Mouse (Mus musculus) liver (tissue): Measurements from ENCODE around the gene 1700113H08Rik.

ENCODE experiments used
- DNase-seq: peaks from one replicate; pipeline ENCODE4 v3.0.0-alpha.2; 2020; ENCODE audit warnings: mixed read lengths

1700113H08Rik gene

DNA sequence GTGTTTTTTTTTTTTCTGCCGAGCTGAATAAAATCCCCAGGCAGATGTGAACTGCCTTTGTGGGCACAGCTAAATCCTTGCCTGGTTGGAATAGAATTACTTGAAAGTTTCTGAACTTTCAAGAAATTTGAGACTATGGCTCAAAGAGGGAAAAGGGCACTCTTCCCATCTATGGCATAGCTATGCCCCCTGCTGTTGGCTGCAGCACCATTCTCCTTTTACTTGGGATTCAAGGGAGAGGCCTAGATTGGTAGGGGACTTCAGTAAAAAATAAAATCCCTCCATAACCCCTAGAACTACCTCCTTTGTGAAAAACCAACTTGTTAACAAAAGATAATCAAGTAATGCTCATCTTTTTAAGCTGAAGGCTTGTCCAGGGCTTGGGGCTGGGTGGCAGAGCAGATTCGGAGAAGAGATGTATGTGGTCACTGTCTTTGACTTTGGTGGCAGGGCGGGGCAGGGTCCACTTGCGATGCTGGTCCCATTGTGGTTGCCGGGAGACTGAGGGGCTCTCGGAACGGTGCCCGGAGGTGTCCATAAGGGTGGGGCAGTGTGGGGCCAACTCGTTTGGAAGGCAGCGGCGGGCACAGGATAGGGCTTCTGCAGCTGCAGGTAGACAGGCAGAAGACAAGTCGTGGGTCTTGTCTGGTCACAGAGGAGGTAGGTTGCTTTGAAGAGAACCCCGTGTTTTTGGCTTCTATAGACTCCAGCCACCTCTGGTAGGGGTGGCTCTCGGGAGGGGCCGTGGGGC lies at the start of gene 1700113H08Rik:
1700113H08Rik (plus strand) TSS at position 546 of the 751 bp plus-strand sequence.
- peak; percentile 14 for DNase-seq

GRCm38 (mm10) chr10:87008215-87008499 lies 49.7 kb upstream of the 1700113H08Rik start:
- DNase-seq, result no peak

DNA sequence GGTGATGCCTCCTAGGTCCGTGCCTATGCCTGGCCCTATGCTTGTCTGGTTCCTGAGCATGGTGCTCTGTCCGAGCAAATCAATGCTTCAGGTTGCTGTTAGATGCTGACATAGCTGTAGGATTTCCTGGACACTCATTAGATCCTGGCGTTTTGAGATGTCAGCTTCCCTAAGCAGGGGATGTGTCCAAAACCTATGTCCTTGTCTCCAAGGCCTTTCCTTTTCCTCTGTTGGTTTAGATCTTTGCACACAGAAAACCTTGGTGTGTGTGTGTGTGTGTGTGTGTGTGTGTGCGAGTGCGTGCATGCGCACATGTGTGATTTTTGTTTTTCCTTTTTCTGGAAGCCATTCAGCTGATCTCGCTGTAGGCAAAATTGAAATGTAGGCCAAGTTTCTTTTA lies 45.8 kb upstream of the 1700113H08Rik start:
- DNase-seq, result no peak

GRCm38 (mm10) chr10:87014391-87014965 lies 43.4 kb upstream of the 1700113H08Rik start:
- no peak for DNase-seq

- no peak for DNase-seq
Observed at GRCm38 (mm10) chr10:87015403-87015802, 42.4 kb upstream of the 1700113H08Rik start.

GRCm38 (mm10) chr10:87016151-87016692 lies 41.6 kb upstream of the 1700113H08Rik start:
- DNase-seq, result no peak

- DNase-seq, result no peak
Observed at GRCm38 (mm10) chr10:87018876-87019275, 39.0 kb upstream of the 1700113H08Rik start.

DNA sequence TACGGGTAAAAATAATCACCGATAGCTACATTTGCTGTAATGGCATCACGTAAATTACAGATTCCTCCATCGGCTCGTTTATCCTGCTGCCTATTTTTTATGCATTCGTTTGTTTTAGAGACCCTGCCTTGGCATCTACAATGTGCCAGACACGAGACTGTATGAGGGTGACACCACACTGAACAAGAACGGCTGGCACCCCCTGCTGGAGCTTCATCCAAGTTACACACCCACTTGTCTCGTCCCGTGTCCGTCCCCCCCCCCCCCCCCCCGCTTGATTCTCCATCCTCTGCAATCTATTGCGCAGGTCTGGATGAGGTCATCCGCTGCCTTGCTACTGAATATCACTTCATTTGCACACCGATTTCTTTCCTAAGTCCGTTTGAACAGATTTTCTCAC lies 37.1 kb upstream of the 1700113H08Rik start:
- DNase-seq, result peak; percentile 26

GRCm38 (mm10) chr10:87024884-87025283 lies 33.0 kb upstream of the 1700113H08Rik start:
- peak; percentile 76 for DNase-seq

- no peak for DNase-seq
Observed at GRCm38 (mm10) chr10:87032768-87033167, 25.1 kb upstream of the 1700113H08Rik start.

- DNase-seq, result no peak
Observed at GRCm38 (mm10) chr10:87035866-87036265, 22.0 kb upstream of the 1700113H08Rik start.

DNA sequence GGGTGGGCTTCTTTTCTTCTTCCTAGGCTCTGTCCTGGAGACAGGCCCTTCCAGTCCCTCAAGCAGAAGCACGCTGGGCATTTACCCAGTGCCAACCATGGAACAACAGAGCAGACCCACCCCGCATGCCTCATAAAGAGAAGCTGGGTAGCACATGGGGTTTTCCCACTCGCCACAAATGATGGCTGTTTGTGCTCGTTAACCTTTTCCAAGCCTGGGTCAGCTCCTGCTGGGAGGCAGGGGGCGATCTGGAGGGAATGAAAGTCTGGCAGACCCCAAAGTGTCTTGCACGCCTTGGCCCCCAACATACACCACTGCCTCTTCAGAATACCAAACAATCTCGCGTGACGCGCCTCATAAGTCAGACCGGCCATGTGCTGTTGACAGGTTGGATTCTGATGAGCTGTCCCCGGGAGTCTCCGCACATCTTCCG lies 21.6 kb upstream of the 1700113H08Rik start:
- DNase-seq, result no peak

GRCm38 (mm10) chr10:87037062-87037461 lies 20.8 kb upstream of the 1700113H08Rik start:
- DNase-seq, result no peak

DNA sequence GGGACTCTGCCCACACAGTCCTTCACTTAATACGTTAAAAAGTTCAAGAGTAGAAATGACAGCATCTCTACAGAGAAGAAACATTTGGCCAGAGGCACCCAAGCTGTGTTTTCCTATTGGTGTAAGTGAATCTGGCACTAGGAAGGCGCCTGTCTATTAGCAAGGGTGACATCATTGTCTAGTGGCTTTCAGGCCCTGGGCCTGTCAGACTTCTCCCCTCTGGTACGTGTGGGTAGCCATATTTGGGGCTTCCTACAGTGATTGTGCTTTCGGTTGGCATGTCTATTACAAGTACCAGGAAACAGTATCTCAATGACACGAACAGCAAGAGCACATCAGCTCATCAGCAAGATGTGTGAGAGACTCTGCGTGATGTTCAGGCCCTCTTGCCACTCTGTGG lies 18.5 kb upstream of the 1700113H08Rik start:
- no peak for DNase-seq

GRCm38 (mm10) chr10:87039800-87040199 lies 18.0 kb upstream of the 1700113H08Rik start:
- DNase-seq, result no peak

DNA sequence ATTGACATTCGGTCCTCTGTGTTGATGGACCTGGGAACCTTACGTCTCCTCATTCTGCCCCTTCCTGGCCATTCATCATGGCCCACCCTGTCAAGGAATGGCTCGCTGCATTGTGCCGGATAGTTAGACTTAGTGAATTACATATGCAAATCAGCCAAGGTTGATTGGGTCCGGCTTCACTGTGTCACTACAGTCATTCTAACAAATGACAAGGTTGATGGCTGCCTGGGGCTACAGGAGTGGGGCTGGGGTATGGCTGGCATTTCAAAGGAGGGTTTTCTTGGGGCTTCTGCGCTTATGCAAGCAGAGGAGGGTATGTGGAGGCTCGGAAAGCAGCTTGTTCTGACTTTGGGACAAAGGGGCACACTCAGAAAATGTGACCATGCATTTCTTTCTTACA lies 16.6 kb upstream of the 1700113H08Rik start:
- no peak for DNase-seq

- peak; percentile 14 for DNase-seq
Observed at GRCm38 (mm10) chr10:87045273-87045672, 12.6 kb upstream of the 1700113H08Rik start.

- no peak for DNase-seq
Observed at GRCm38 (mm10) chr10:87046469-87046868, 11.4 kb upstream of the 1700113H08Rik start.

GRCm38 (mm10) chr10:87046931-87047468 lies 10.8 kb upstream of the 1700113H08Rik start:
- DNase-seq, result no peak

DNA sequence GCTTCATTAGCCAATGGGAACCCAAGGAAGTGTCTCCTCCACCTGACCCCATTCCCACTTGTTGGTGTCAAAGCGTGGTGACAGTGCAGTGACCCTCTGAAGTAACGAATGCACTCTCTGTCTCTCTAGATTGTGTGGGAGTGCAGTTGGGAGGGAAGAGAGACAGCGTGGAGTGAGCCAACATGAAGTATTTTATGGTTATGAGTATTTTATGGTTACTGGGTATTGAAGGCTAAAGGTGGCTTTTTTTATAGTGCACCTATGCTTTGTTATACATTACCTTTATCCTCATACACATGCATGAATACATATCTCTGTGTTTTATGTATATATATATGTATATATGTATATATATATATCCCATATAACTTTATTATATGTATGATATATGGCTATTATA lies 8.7 kb upstream of the 1700113H08Rik start:
- DNase-seq, result no peak

DNA sequence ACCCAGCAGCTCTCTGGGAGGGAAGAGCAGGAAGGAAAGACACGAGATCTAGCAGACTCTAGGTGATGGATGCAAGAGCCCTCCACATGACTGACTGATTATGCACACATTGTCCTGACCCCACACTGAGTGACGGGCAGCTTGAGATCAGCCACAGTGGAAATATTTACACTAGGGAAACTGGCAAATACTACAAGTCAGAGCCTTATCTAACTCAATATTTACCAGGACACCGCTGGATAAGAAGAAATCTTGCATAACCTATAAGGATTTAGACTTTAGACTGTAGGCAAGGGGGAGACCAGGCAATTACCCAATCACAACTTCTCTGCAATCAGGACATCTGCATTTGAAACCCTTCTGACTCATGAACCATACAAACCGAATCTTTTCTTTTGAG lies 6.1 kb upstream of the 1700113H08Rik start:
- DNase-seq, result peak; percentile 10

DNA sequence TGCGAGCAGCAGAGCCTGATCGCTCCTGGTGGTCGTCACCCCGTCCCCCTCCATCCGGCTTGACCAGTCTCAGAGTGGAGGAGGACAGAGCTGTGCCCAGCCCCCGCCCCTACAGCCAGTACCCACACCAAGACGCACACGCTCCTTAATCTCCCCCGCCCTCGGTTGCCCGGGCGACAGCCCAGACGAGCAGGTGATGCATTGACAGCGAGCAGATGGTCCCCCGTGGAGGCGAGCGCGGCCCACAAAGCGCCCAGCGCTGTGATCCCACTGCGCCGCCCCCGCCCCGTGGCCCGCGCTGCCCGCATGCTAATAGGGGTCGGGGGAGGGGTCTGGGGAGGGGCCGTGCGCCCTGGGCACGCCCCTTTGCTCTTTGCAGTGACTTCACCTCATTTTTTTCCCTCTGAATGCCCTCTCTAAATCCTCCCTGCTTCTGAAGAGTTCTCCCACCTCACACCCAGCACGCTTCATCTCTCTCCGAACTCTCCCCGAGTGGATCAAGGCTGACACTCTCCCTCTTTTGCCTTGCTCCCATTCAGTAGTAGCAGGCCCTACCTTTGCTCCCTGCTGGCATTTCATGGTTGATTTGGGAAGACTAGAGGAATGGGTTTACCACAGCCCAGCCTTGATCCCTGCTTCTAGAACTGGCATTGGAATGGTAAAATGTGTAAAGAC lies 543 bp downstream of the 1700113H08Rik start:
- DNase-seq, result peak; percentile 48

DNA sequence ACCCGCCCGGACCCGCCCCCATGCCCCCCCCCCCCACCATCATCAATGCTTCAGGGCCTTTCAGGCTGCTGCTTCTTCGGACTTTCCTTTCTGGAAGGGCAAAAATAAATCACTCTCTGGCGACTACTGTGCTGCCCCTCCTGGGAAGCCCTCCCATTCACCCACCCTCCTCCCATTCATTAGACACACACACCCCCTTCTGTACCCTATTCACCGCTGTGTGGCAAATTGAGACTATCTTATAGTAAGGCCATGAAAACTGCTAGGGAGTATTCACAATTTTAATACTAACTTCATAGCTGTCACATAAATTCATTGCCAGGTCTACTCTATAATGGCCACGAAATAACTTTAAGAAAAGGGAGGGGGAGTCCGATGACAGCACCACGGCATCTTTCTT lies 1.1 kb downstream of the 1700113H08Rik start:
- no peak for DNase-seq

GRCm38 (mm10) chr10:87059447-87059846 lies 1.6 kb downstream of the 1700113H08Rik start:
- DNase-seq, result no peak
